Mouse (Mus musculus) MEL-GATA-1-ER (cell line): ENCODE results near the gene Mterf4.
"Not testable (repeated sequence)": the region's sequence is repeated elsewhere in the genome, so short reads cannot be mapped to it uniquely, and the experiment has no call there.

Source experiments
- DNase-seq: peaks from one replicate; pipeline ENCODE4 v3.0.0-alpha.2; 2012; ENCODE audit warnings: low read depth; ENCODE audit errors: extremely low read depth

Gene Mterf4

DNA sequence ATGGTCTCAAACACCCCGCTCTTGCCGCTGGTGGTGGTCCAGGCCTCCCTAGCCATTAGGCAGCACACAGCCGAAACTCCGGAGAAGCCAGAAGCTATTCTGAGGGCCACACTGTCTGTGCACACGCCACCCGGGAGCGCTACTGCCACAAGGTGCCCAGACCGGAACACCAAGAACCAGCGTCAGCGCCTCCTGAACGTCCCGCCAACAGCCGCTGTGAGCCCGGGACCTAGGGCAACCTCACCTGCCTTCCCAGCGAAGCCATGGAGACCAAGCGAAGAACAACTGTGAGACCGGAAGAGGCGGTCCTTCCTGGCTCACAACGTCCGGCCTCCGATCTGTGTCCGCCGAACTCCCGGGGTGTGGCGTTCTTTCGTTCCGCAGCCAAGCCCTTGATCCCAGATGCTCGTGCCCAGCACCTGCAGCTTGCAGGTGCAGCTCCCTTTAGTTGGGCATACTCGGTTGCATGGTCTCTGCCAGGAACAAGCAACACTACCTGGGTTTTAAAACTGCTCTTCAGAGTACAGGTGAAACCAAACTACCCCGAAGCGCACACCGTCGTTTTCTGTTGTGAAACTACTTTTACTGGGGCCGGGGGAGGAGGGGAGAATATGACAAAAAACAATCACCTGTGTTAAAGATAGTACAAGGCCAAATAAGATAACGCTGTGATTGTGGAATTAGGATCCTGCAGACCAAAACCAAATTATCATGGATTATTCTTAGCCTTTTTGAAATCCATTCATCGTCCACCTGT, at the start of gene Mterf4:
Gene Mterf4 (minus strand): TSS at position 335 of the 757 bp plus-strand sequence.
- DNase-seq, result peak; percentile 80

- no peak for DNase-seq
These were observed 47.0 kb upstream of the Mterf4 start for GRCm38 (mm10) chr1:93352724-93353123.

DNA sequence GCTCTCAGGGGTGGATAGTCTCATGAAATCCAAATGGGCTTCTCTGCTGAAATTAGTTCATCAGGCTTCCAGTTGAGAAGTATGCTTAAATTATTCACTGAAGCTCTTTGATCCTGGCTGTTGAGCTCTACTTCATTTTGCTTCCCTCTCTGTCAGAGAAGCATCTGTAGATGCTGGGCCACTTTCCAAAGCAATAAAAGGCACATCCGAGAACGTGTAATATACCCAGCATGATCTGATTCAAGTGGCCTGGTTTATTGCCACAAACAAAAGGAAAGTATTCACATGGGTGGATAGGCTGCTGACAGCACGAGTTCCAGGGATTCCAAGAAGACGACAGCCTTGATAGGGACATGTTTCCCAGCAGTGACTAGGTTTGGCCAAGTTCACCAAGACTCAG, 44.0 kb upstream of the Mterf4 start:
- no peak for DNase-seq

- no peak for DNase-seq
These were observed 41.5 kb upstream of the Mterf4 start for GRCm38 (mm10) chr1:93347176-93347575.

DNA sequence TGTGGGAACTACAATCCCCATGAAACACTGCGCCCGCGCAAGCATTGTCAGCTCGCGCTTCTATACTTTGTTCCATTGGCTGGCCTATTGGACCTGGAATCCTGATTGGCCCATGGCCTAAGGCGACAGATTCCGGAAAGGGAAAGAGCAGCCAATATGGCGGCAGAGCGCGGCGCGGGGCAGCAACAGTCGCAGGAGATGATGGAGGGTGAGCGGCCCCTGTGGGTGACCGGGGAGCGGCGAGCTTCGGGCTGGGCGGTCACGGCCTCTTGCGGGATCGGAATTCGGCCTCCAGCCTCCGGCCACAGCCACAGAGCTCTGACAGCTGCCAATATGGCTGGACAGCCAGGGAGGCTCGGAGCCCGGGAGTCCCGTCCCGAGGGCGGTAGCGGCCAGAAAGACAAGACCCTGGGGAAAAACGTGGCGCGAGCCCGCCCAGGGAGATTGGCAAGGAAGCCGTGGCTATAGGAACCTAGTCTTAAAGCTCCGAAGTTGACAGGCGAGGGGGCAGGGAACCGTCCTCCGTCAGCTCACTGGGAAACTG, 37.9 kb upstream of the Mterf4 start:
- peak; percentile 98 for DNase-seq

GRCm38 (mm10) chr1:93342648-93343503, 37.2 kb upstream of the Mterf4 start, which contains the start of the genes Ppp1r7 and Pask:
Gene Ppp1r7 (plus strand): TSS chr1:93342854.
Gene Pask (minus strand): TSS chr1:93343482.
- DNase-seq, result peak; percentile 99

GRCm38 (mm10) chr1:93334621-93335020, 28.9 kb upstream of the Mterf4 start:
- DNase-seq, result no peak

GRCm38 (mm10) chr1:93326446-93326845, 20.7 kb upstream of the Mterf4 start:
- DNase-seq, result no peak

GRCm38 (mm10) chr1:93323973-93324372, 18.3 kb upstream of the Mterf4 start:
- DNase-seq, result no peak

DNA sequence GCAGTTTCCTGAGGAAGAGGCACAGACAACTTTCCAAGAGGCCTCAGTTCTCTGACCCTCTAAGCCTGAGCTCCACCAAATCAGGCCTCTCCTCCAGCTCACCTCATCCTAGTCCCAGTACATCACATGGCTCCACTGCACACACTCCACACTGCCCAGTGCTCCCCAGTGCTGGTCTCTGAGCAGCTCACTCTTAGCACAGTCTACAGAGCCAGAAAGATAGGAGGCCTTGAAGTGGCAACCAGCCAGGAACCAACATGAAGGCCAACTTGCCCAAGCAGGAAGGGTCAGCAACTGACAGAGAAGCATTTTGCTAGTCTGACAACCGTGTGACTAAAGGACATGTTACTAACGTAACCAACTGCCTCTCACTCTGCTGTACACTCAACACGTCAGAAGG, 5.1 kb downstream of the Mterf4 start:
- DNase-seq, result no peak

GRCm38 (mm10) chr1:93299791-93300190, 5.9 kb downstream of the Mterf4 start:
- no peak for DNase-seq

DNA sequence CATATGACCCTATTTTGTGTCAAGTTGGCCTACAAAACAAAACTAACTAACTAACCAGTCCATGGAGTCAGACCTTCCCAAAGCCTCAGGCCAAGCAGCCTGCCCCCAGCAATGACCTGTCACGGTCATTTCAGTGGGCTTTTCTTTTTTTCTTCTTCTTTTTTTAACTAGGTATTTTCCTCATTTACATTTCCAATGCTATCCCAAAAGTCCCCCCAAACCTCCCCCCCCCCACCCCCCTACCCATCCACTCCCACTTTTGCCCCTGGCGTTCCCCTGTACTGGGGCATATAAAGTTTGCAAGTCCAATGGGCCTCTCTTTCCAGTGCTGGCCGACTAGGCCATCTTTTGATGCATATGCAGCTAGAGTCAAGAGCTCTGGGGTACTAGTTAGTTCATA, 11.2 kb downstream of the Mterf4 start:
- not testable (repeated sequence) for DNase-seq

GRCm38 (mm10) chr1:93292006-93292405, 13.7 kb downstream of the Mterf4 start:
- no peak for DNase-seq

DNA sequence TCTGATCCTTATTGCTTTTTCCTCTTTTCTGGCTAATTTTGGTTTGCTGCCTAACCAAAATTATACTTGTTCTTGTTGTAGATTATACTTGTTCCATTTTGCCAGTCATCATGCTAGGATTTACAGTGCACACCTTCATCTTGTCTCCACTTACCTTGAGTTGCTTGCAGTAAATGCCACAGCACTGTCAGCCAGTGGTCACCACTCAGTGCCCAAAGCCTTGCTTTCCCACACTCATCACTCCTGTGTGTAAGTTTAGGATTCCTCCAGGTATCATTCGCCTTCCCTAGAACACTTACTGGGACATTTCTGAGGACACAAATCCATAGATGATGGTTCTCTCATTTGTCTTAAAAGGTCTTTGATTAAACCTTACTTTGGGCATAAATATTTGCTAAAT, 14.1 kb downstream of the Mterf4 start:
- DNase-seq, result no peak

DNA sequence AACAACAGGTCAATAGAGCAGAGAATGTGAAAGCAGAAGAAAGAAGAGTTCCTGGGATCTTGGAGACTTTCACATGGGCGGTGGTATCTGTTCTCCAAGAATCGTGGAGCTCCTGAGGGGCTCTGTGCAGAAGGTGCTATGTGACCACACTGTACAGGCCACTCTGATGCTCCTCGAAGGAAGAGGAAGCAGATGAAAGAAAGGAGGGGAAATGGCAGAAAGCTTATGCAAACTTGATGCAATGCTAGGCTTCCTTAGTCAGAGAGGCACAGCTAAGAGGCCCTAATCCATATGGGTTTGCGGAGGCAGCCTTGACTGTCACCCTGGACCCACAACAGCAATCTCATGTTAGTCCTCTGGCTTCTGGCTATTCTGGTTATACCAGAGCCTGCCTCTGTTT, 14.8 kb downstream of the Mterf4 start:
- DNase-seq, result no peak

DNA sequence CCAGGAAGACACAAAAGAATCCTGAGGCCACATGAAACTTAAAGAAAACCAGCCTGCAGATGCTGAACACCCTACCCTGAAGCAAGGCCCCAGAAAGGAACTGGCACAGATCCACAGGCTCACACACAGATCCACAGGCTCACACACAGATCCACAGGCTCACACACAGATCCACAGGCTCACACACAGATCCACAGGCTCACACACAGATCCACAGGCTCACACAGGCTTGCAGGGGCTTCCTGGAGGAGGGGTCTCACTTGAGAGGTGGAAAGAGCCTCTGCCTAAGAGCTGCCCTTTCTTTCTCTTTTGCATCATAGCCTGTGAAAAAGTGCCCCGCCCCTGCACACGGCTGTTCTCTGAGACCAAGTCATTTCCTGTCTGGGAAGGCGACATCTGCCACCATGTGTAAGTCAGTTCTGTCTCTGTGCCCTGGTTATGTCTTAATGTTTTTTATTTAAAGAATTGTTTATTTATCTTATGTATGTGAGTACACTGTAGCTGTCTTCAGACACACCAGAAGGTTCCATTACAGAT, 16.0 kb downstream of the Mterf4 start:
- DNase-seq, result no peak

GRCm38 (mm10) chr1:93277041-93277440, 28.7 kb downstream of the Mterf4 start:
- DNase-seq, result no peak

GRCm38 (mm10) chr1:93275561-93275960, 30.2 kb downstream of the Mterf4 start:
- no peak for DNase-seq

DNA sequence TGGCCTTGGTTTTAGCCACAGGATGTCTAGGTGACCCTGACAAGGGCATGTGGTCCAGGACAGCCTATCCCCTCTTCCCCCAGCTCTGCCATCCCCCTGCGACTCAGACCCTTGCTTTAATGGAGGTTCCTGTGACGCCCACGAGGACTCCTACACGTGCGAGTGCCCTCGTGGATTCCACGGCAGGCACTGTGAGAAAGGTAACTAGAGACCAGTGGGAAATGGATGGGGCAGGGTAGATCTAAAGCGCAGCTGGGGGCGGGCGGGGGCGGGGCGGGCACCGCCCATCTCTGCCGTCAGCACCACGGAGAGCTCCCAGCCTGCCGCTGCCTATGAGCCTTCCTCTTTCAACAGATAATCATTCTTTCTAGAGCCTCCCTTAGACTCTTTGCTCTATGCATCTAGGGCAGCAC, 33.3 kb downstream of the Mterf4 start:
- DNase-seq, result peak; percentile 13

DNA sequence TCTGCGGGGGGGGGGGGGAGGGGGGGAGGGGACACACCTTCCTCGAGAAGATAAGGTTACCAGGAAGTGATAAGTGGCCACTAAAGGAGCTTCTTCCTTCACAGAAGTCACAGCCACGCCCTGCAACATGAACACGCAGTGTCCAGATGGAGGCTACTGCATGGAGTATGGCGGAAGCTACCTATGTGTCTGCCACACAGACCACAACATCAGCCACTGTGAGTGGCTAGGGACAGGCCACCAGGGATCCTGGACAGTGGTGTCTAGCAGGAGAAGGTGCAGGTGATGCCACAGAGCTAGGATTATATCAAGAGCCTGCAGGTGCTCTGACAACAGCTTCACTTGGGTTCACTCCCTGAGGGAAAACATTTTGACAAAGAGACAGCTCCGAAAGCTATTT, 34.0 kb downstream of the Mterf4 start:
- no peak for DNase-seq

- DNase-seq, result no peak
These were observed 35.0 kb downstream of the Mterf4 start for GRCm38 (mm10) chr1:93270516-93271240.
